Mouse (Mus musculus): Measurements from ENCODE around the gene Olfr933. TPM values are rescaled to one million over a fixed set of nuclear protein-coding genes. Genes with fewer than 3 reads are reported as not detected.

Gene Olfr933
- not detected for polyA plus RNA-seq (2012; fragmentation: generic; extraction: Trizol)
- long read RNA-seq, experiment 1 = 0 reads
- long read RNA-seq, experiment 2 = 0 reads

DNA sequence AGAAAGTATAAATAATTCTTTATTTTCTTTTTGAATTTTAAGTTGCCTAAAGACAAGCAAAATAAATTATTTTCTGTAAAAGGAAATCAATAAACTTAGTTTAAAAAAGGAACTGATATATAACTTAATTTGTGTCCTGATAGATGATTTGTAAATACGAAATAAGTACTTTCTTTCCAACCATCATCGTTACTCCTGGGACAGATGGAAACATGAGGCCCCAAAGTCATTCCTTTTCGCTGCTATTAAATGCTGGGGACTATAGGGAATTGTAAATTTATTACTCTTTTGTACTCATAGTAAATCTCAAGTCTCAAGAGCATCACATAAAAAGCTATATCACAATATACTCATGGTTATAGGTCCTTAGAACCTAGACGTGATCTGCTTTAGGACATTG lies at the start of gene Olfr933:
Gene Olfr933 (plus strand): TSS at position 301 of the 400 bp plus-strand sequence.
- no peak for TF ChIP-seq MAX (IDR thresholded peaks at IDR 0.05)
- H3ac ChIP-seq (ENCODE audit: control insufficient read depth, insufficient read length, low read depth) = no peak within 1 kb of the TSS
- no peaks in the 10 kb centered on the region for H3K79me2 ChIP-seq (ENCODE audit: control insufficient read depth, insufficient read depth)
- no peaks in the 10 kb centered on the region for H3K79me3 ChIP-seq (ENCODE audit: low read depth)
- no peak within 1 kb of the TSS for H3K4me3 ChIP-seq (ENCODE audit: insufficient read depth, poor library complexity, severe bottlenecking)
- no peaks in the 10 kb centered on the region for H3K27me3 ChIP-seq (ENCODE audit: control insufficient read depth, insufficient read depth, insufficient read length)
- H3K36me3 ChIP-seq (ENCODE audit: control insufficient read depth, insufficient read depth) = no peaks in the 10 kb centered on the region

DNA sequence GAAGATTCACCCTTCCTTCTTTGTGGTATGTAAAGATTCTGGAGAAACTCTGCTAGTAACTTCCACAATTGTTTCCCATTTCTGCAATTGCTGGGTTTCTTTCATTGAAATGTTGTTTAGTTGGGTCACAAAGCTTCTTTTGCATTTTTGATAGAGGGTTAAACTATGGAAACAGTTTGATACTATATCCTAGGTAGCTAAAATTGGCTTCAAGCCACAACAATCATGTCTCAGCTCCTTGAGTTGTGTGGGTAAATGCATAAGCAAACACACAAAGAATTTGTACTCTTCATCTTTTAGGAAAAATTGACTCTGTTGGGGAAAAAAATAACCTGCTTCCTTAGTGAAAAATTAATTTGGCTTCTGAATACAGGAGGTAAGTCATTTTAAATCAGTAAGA lies 42.6 kb upstream of the Olfr933 start, which contains the start of gene Olfr930:
Gene Olfr930 (plus strand): TSS at position 301 of the 400 bp plus-strand sequence.
- Histone ChIP-seq H3K27me3 (ENCODE audit: control insufficient read depth, insufficient read depth, insufficient read length) (no peaks in the 10 kb centered on the region), H3K79me3 (ENCODE audit: low read depth) (no peaks in the 10 kb centered on the region), H3K79me2 (ENCODE audit: control insufficient read depth, insufficient read depth) (no peaks in the 10 kb centered on the region), H3K36me3 (ENCODE audit: control insufficient read depth, insufficient read depth) (no peaks in the 10 kb centered on the region), H3K4me3 (ENCODE audit: insufficient read depth, poor library complexity, severe bottlenecking) (no peak within 1 kb of the TSS), H3ac (ENCODE audit: control insufficient read depth, insufficient read length, low read depth) (no peak within 1 kb of the TSS)
- TF ChIP-seq FOSL1 (IDR thresholded peaks at IDR 0.05; ENCODE audit: insufficient read depth, low read length, poor library complexity, severe bottlenecking) = no peak
- no peak for TF ChIP-seq CTCF (IDR thresholded peaks at IDR 0.05; ENCODE audit: control insufficient read depth, insufficient read depth, insufficient read length)
- no peak for TF ChIP-seq CEBPB (IDR thresholded peaks at IDR 0.05; ENCODE audit: low read depth)
- no peak for TF ChIP-seq MYOD1 (IDR thresholded peaks at IDR 0.05; ENCODE audit: control insufficient read depth, insufficient read length, low read depth)
- TF ChIP-seq MAX (IDR thresholded peaks at IDR 0.05) = no peak
- TF ChIP-seq USF1 (IDR thresholded peaks at IDR 0.05; ENCODE audit: low read depth) = no peak
- no peak for TF ChIP-seq MYOG (IDR thresholded peaks at IDR 0.05; ENCODE audit: control insufficient read depth, extremely low read depth, insufficient read length)

DNA sequence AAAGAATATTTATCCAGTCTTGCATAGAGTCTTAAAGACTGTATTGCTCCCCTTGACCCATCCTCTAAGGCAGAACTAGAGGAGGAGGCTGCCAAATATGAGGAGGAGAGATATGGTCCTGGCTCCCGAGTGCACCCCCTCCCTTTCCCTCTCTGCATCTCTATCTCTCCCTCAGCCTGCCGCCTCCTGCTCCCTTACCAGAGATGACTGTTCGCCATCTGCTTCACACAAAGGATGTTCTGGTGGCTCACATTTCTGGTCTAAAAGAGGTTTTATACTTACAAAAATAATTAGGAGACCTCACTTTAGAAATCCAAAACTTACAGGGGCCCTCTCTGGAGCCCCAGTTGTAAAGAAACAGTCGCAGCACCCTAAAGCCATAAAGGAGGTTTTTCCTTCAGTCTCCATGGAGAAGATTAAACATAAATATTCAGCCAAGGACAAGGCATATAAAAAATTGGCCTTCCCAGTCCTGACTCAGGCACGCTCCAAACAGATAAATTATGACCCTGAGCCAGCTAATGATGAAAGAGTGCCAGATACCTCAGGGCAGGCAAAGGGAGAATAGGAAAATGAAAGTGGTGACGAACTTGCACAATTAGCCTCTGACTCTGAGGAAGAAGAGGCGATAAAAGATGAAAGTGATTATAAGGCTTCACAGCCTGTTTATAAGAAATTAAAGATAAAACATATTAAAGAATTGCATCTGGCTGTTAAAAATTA lies 18.6 kb upstream of the Olfr933 start:
- TF ChIP-seq CTCF (IDR thresholded peaks at IDR 0.05; ENCODE audit: control insufficient read depth, insufficient read depth, insufficient read length) (no peak), USF1 (IDR thresholded peaks at IDR 0.05; ENCODE audit: low read depth) (no peak), MYOD1 (IDR thresholded peaks at IDR 0.05; ENCODE audit: control insufficient read depth, insufficient read length, low read depth) (no peak), FOSL1 (IDR thresholded peaks at IDR 0.05; ENCODE audit: insufficient read depth, low read length, poor library complexity, severe bottlenecking) (no peak), MAX (IDR thresholded peaks at IDR 0.05) (no peak), CEBPB (IDR thresholded peaks at IDR 0.05; ENCODE audit: low read depth) (no peak), MYOG (IDR thresholded peaks at IDR 0.05; ENCODE audit: control insufficient read depth, extremely low read depth, insufficient read length) (no peak)

DNA sequence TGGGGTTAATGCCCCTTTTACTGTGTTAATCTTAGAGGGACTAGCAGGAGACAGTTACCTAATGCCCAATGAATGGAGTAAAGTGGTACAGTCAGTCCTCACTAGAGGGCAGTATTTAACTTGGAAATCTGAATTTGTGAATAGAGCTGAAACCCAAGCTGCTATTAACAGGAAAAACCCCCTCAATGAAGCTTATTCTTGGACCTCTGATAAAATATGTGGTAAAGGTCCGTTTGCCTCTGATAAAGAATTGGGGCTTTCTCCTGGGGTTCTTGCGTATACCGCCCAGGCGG lies 18.0 kb upstream of the Olfr933 start:
- Histone ChIP-seq H3K79me2 (ENCODE audit: control insufficient read depth, insufficient read depth) (no peaks in the 10 kb centered on the region), H3K27me3 (ENCODE audit: control insufficient read depth, insufficient read depth, insufficient read length) (no peaks in the 10 kb centered on the region), H3K4me3 (ENCODE audit: insufficient read depth, poor library complexity, severe bottlenecking) (peak overlapping the region; percentile 14), H3K36me3 (ENCODE audit: control insufficient read depth, insufficient read depth) (no peaks in the 10 kb centered on the region), H3ac (ENCODE audit: control insufficient read depth, insufficient read length, low read depth) (no peak overlapping the region), H3K79me3 (ENCODE audit: low read depth) (no peaks in the 10 kb centered on the region)
- TF ChIP-seq USF1 (IDR thresholded peaks at IDR 0.05; ENCODE audit: low read depth) (no peak), FOSL1 (IDR thresholded peaks at IDR 0.05; ENCODE audit: insufficient read depth, low read length, poor library complexity, severe bottlenecking) (no peak), MYOG (IDR thresholded peaks at IDR 0.05; ENCODE audit: control insufficient read depth, extremely low read depth, insufficient read length) (no peak)

More for the DNA sequence above, 18.6 kb upstream of the Olfr933 start:
- no peaks in the 10 kb centered on the region for H3K27me3 ChIP-seq (ENCODE audit: control insufficient read depth, insufficient read depth, insufficient read length)
- no peaks in the 10 kb centered on the region for H3K79me2 ChIP-seq (ENCODE audit: control insufficient read depth, insufficient read depth)
- no peaks in the 10 kb centered on the region for H3K36me3 ChIP-seq (ENCODE audit: control insufficient read depth, insufficient read depth)
- H3K79me3 ChIP-seq (ENCODE audit: low read depth) = no peaks in the 10 kb centered on the region
- no peak overlapping the region for H3ac ChIP-seq (ENCODE audit: control insufficient read depth, insufficient read length, low read depth)
- H3K4me3 ChIP-seq (ENCODE audit: insufficient read depth, poor library complexity, severe bottlenecking) = peak overlapping the region; percentile 14

- H3K36me3 ChIP-seq (ENCODE audit: control insufficient read depth, insufficient read depth) = no peaks in the 10 kb centered on the region
- H3K27me3 ChIP-seq (ENCODE audit: control insufficient read depth, insufficient read depth, insufficient read length) = no peaks in the 10 kb centered on the region
Measured at GRCm38 (mm10) chr9:38988215-38988614, 16.1 kb downstream of the Olfr933 start, which contains the start of gene Olfr934. Gene Olfr934, minus strand, starts transcription at chr9:38988315.

DNA sequence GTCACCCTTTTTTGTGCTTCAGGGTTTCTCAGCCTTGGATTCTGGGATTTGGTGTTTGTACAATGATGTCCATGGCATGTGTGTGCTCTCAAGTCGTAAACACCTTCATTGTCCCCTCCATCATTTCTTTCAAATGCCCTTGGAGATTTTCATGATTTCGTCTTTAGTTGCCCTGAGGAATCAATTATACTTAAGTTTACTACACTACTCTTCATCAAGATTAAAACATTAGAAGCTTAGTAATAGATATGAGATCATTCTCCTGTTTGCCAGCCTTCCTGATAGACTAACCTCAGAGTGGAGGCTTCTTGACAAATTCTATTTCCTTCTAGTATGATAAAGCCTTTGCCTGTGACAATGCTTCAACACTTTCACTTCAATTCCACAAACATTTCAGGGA lies 27.5 kb downstream of the Olfr933 start, which contains the start of gene Olfr935:
Gene Olfr935 (minus strand): TSS at position 101 of the 400 bp plus-strand sequence.
- H3K27me3 ChIP-seq (ENCODE audit: control insufficient read depth, insufficient read depth, insufficient read length) = no peaks in the 10 kb centered on the region
- H3K79me3 ChIP-seq (ENCODE audit: low read depth) = no peaks in the 10 kb centered on the region
- no peak within 1 kb of the TSS for H3K4me3 ChIP-seq (ENCODE audit: insufficient read depth, poor library complexity, severe bottlenecking)
- no peaks in the 10 kb centered on the region for H3K36me3 ChIP-seq (ENCODE audit: control insufficient read depth, insufficient read depth)
- TF ChIP-seq MAX (IDR thresholded peaks at IDR 0.05) = no peak
- no peak for TF ChIP-seq CEBPB (IDR thresholded peaks at IDR 0.05; ENCODE audit: low read depth)
- TF ChIP-seq FOSL1 (IDR thresholded peaks at IDR 0.05; ENCODE audit: insufficient read depth, low read length, poor library complexity, severe bottlenecking) = no peak
- TF ChIP-seq MYOD1 (IDR thresholded peaks at IDR 0.05; ENCODE audit: control insufficient read depth, insufficient read length, low read depth) = no peak
- no peak for TF ChIP-seq CTCF (IDR thresholded peaks at IDR 0.05; ENCODE audit: control insufficient read depth, insufficient read depth, insufficient read length)
- no peak for TF ChIP-seq USF1 (IDR thresholded peaks at IDR 0.05; ENCODE audit: low read depth)
- TF ChIP-seq MYOG (IDR thresholded peaks at IDR 0.05; ENCODE audit: control insufficient read depth, extremely low read depth, insufficient read length) = no peak
- H3K79me2 ChIP-seq (ENCODE audit: control insufficient read depth, insufficient read depth) = no peaks in the 10 kb centered on the region
- H3ac ChIP-seq (ENCODE audit: control insufficient read depth, insufficient read length, low read depth) = no peak within 1 kb of the TSS

More at GRCm38 (mm10) chr9:38988215-38988614, 16.1 kb downstream of the Olfr933 start, which contains the start of gene Olfr934:
- Histone ChIP-seq H3K79me2 (ENCODE audit: control insufficient read depth, insufficient read depth) (no peaks in the 10 kb centered on the region), H3K4me3 (ENCODE audit: insufficient read depth, poor library complexity, severe bottlenecking) (no peak within 1 kb of the TSS), H3K79me3 (ENCODE audit: low read depth) (no peaks in the 10 kb centered on the region), H3ac (ENCODE audit: control insufficient read depth, insufficient read length, low read depth) (no peak within 1 kb of the TSS)
- TF ChIP-seq MYOD1 (IDR thresholded peaks at IDR 0.05; ENCODE audit: control insufficient read depth, insufficient read length, low read depth) = no peak
- no peak for TF ChIP-seq CEBPB (IDR thresholded peaks at IDR 0.05; ENCODE audit: low read depth)

Measured in C2C12 (cell line).